Mouse (Mus musculus) lung, embryonic 15.5 days (tissue): ENCODE data around the gene Edem2. TPM values are rescaled to one million over a fixed set of nuclear protein-coding genes. Genes with fewer than 3 reads are reported as not detected.
"Not testable (repeated sequence)": the region's sequence is repeated elsewhere in the genome, so short reads cannot be mapped to it uniquely, and the experiment has no call there.

Source experiments
- ATAC-seq: fragments of 200-750 bp; cut with Nextera tagmentation; 2 replicates; pipeline ENCODE4 v1.8.0; 2017; ENCODE audit warnings: moderate number of reproducible peaks, borderline replicate concordance; ENCODE audit not compliant: low FRiP score, low TSS enrichment; ENCODE audit errors: extremely low read depth
- H3K27ac ChIP-seq: fragments of 300-500 bp; sonication (generic); 2 replicates; pipeline ENCODE4 v1.5.1; 2015; ENCODE audit warnings: moderate library complexity, mild to moderate bottlenecking, inconsistent platforms
- H3K27me3 ChIP-seq: fragments of 300-500 bp; sonication (generic); 2 replicates; pipeline ENCODE4 v1.6.1; 2015; ENCODE audit warnings: inconsistent platforms
- H3K36me3 ChIP-seq: fragments of 300-500 bp; sonication (generic); 2 replicates; pipeline ENCODE4 v1.6.1; 2015; ENCODE audit warnings: inconsistent platforms
- H3K4me1 ChIP-seq: fragments of 300-500 bp; sonication (generic); 2 replicates; pipeline ENCODE4 v1.6.1; 2015; ENCODE audit warnings: inconsistent platforms
- H3K4me2 ChIP-seq: fragments of 300-500 bp; sonication (generic); 2 replicates; pipeline ENCODE4 v1.6.1; 2015; ENCODE audit warnings: inconsistent platforms, mild to moderate bottlenecking, moderate library complexity
- H3K4me3 ChIP-seq: fragments of 300-500 bp; sonication (generic); 2 replicates; pipeline ENCODE4 v1.5.1; 2015; ENCODE audit warnings: mild to moderate bottlenecking, inconsistent platforms
- H3K9ac ChIP-seq: fragments of 300-500 bp; sonication (generic); 2 replicates; pipeline ENCODE4 v1.6.1; 2015; ENCODE audit warnings: inconsistent platforms
- H3K9me3 ChIP-seq: fragments of 300-500 bp; sonication (generic); 2 replicates; pipeline ENCODE4 v1.6.1; 2016; ENCODE audit warnings: inconsistent platforms
- WGBS: fragments of 180-500 bp; shearing (Covaris S2); methylation state at CpG from one replicate; pipeline ENCODE4 v1.1.7; 2015; 5-methylcytosine and 5-hydroxymethylcytosine counted together
- polyA plus RNA-seq: library from polyadenylated mRNA; unstranded; fragments of >200 nt; fragmentation: Nextera tagmentation; extraction: Ambion mirVana; gene quantifications from 2 replicates; pipeline ENCODE4 v1.2.1, GENCODE M21; 2015

Edem2 gene
- polyA plus RNA-seq, 1 experiment from 2014 or later = 45.2 TPM

DNA sequence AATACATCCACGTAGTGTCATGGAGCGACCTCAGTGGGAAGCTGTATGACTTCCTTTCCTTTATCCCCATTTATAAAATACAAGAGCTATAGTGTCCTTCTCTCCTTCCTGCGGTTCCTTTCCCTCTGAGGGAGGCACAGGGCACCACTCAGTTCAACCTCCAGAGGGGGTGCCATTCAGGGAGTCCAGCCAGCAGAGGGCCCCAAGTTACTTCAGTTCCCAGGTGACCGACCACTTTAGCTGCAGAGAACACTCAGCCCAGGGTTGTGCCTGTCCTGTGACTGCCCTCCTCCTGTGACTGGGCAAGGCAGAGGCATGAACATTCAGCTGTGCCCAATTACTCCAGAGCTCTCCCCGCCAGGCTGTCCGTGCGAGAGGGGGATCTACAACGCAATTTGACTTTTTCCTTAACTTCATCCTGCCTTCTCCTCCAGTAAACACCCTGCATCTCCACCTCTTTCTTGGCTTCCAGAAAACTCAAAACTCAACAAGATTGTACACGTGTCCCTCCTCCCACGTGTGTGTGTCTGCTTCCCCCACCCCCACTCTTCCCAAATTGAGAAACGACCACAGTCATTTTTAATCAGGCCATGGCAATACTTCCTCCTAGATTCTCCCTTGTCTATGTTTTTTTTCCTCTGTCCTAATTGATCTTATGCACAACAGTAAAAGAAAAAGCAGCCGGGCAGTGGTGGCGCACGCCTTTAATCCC is 27.7 kb upstream of the Edem2 start:
- no peaks in the 10 kb centered on the region for H3K36me3 ChIP-seq
- no peak for ATAC-seq

DNA sequence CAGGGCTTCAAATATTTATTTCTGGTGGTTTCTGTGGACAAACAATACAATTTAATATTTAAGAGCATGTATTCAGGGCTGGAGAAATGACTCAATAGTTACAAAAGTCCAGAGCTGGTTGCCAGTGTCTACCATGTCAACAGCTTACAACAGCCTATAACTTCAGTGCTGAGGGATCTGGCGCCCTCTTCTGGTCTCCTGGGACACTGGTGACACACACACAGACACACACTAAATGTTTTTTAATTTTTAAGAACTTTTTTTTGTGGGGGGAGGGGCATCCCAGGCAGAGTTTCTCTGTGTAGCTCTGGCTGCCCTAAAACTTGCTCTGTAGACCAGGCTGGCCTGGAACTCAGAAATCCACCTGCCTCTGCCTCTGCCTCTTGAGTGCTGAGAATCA is 26.5 kb upstream of the Edem2 start:
- no peak overlapping the region for H3K4me2 ChIP-seq
- peaks cover 6% of the 10 kb centered on the region; the same call in 1 of the 2 replicates for H3K27me3 ChIP-seq
- no peak overlapping the region for H3K9ac ChIP-seq
- 0% methylated on average over 1 of the region's 1 CpGs for WGBS
- H3K27ac ChIP-seq = no peak overlapping the region
- H3K9me3 ChIP-seq = no peaks in the 10 kb centered on the region
- no peak overlapping the region for H3K4me3 ChIP-seq
- no peaks in the 10 kb centered on the region for H3K4me1 ChIP-seq
- no peaks in the 10 kb centered on the region for H3K36me3 ChIP-seq
- ATAC-seq = no peak

More for the DNA sequence above, 27.7 kb upstream of the Edem2 start:
- Histone ChIP-seq H3K4me1 (no peaks in the 10 kb centered on the region), H3K9ac (no peak overlapping the region), H3K9me3 (no peaks in the 10 kb centered on the region), H3K4me3 (no peak overlapping the region), H3K27me3 (no peaks in the 10 kb centered on the region; the same call in 1 of the 2 replicates), H3K27ac (no peak overlapping the region), H3K4me2 (no peak overlapping the region)
- WGBS = 60% methylated on average over 14 of the region's 14 CpGs

DNA sequence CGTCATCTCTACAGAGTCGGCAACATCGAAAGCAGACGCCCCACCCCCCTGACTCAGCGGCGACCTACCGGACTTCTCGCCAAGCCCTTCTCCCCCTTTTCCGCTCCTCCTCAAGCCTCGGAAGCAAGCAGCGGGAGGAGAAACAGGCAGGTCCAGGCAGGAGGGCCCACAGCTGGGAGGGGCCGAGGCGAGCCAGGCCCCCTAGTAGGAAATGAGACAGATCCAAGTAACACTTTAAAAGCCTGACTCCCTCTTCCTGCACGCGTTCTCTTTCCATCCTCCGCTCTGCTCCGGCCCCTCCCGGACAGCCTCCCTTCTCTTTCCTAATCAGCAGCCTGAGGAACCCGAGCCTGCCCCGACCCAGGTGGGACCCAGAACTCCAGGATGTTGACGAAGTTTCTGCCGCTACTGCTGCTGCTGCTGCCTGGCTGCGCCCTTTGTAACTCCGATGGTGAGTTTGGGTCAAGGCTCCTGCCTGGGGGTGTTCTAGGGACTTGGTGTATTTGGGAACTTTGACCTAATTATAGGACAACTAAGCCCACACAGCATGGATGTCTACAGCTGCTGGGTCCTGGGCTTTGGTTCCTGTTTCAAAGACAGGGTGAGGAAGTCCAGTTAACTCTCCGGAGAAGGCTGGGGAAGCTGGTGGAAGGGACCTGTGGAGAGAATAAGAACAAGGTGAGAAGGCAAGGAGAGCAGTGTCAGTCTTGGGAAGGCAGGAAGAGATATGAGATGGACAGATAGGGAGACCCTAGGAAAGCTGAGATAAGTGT is 21.9 kb upstream of the Edem2 start, which contains the start of gene Procr:
Gene Procr, plus strand, starts transcription at position 104 of the 773 bp plus-strand sequence.
- no peaks in the 10 kb centered on the region for H3K4me1 ChIP-seq
- no peak within 1 kb of the TSS for H3K27ac ChIP-seq
- peak within 1 kb of the TSS; percentile 33 for H3K4me3 ChIP-seq
- H3K9ac ChIP-seq = peak within 1 kb of the TSS; percentile 11
- WGBS = 2% methylated on average over 25 of the region's 25 CpGs
- no peaks in the 10 kb centered on the region for H3K36me3 ChIP-seq
- H3K9me3 ChIP-seq = no peaks in the 10 kb centered on the region
- peaks cover 6% of the 10 kb centered on the region; the same call in 1 of the 2 replicates for H3K27me3 ChIP-seq
- peak within 1 kb of the TSS; percentile 60 for H3K4me2 ChIP-seq
- peak; percentile 83; the same call in 1 of the 2 replicates for ATAC-seq

DNA sequence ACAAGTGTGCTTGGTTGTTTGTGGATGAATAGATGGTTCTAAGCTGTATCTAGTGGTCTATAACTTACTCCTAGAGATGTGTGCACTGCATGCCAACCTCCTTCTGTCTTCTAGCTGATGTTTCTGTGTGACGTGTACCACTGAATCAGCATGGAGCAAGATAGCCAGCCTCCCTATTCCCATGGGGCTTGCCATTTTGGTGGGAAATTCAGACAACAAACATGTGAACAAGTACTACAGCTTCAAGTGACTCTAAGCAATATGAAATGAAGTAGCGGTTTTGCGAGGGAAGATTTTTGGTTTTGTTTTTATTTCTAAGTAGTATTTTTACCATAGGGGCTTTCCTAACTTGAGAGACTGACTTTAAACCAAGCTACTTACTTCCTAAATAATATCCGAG is 20.1 kb upstream of the Edem2 start:
- Histone ChIP-seq H3K9me3 (no peaks in the 10 kb centered on the region), H3K36me3 (no peaks in the 10 kb centered on the region), H3K27ac (no peak overlapping the region), H3K4me3 (no peak overlapping the region), H3K9ac (no peak overlapping the region), H3K4me2 (no peak overlapping the region), H3K27me3 (peaks cover 6% of the 10 kb centered on the region; the same call in 1 of the 2 replicates), H3K4me1 (no peaks in the 10 kb centered on the region)
- WGBS = 87% methylated on average over 4 of the region's 4 CpGs
- no peak for ATAC-seq

DNA sequence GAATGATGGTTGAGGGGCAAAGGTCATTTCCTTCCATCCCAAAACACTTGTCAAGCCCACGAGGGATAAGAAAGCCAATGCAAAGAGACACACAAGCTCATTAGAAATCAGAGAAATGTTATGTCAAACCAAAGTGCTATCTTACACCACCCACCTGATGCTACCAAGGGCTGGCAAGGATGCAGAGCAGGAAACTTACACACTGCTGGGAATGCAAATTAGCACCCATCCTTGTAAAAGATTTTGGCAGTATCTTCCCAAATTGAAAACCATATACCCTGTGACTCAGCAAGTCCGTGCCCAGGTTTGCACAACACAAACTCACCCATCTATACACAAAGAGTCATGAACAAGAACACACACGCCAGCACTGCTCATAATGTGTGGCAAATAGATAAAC is 16.2 kb upstream of the Edem2 start:
- no peak overlapping the region for H3K4me3 ChIP-seq

DNA sequence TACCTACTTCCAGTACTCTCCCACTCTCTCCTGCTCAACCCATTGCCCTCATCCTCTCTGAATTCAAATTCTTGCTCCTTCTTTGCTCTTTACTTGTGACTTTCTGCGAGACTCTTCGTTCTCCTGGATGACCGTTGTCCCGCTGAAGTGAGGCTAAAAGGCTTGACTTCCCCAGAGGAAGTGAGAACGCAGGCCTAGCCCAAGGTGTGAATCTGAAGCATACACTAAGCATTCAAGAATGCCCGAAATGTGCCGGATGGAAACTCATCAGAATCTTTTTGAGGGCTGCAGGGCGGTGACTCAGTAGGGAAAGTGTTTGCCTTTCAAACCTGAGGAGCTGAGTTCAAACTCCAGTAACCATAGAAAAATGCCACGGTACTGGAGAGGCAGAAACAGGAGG is 14.1 kb upstream of the Edem2 start:
- Histone ChIP-seq H3K36me3 (no peaks in the 10 kb centered on the region), H3K27ac (peak overlapping the region; percentile 69), H3K9ac (no peak overlapping the region), H3K4me2 (no peak overlapping the region), H3K4me1 (peaks cover 11% of the 10 kb centered on the region), H3K4me3 (no peak overlapping the region), H3K27me3 (no peaks in the 10 kb centered on the region), H3K9me3 (no peaks in the 10 kb centered on the region)
- WGBS = 68% methylated on average over 9 of the region's 9 CpGs
- ATAC-seq = no peak

More for the DNA sequence above, 16.2 kb upstream of the Edem2 start:
- H3K4me2 ChIP-seq = no peak overlapping the region
- no peaks in the 10 kb centered on the region for H3K9me3 ChIP-seq
- no peaks in the 10 kb centered on the region for H3K27me3 ChIP-seq
- H3K27ac ChIP-seq = no peak overlapping the region
- 35% methylated on average over 3 of the region's 3 CpGs for WGBS
- peaks cover 11% of the 10 kb centered on the region for H3K4me1 ChIP-seq
- no peaks in the 10 kb centered on the region for H3K36me3 ChIP-seq
- no peak overlapping the region for H3K9ac ChIP-seq
- no peak for ATAC-seq

DNA sequence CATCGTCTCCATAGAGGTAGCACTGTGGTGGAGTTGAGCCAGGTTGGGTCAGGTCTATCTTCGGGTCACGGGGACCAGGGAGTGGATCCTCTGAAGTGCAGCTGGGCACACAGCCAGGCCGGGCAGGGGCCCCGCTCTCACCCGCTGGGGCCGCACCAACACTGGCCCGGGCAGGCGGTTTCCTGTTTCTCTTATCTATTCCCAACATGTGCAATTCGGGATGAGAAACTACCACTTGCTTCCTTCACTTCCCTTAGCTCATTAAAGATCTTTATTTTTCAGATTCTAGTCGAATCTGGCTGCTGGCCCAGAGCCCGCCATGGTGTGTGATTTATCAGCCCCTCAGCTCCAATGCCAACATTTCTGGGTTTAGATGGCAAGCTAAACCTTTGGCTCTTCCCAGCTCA is 13.7 kb upstream of the Edem2 start:
- WGBS = 18% methylated on average over 12 of the region's 12 CpGs
- H3K36me3 ChIP-seq = no peaks in the 10 kb centered on the region
- H3K4me3 ChIP-seq = no peak overlapping the region
- no peaks in the 10 kb centered on the region for H3K9me3 ChIP-seq
- H3K4me1 ChIP-seq = peaks cover 11% of the 10 kb centered on the region
- H3K4me2 ChIP-seq = no peak overlapping the region
- H3K9ac ChIP-seq = no peak overlapping the region
- ATAC-seq = peak; percentile 84
- H3K27me3 ChIP-seq = no peaks in the 10 kb centered on the region
- H3K27ac ChIP-seq = peak overlapping the region; percentile 92

DNA sequence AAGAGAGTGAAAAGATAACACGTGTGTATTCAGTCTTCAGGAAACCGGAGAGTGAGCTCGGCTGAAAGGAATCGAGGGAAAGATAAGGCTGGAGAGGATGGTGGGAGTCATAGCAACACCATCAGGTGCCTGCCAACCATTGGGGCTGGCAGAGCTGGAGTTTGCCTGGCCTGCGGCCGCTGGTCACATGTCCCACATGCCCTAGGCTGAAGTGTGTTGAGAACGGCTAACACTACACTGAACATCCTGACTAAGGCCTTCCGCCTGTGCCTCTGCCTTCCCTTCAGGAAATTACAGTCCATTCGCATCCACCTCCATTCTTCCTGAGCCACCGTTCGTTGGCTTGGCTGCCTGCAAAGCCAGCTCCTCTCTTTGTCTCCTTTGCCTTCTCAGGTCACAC is 12.9 kb upstream of the Edem2 start:
- ATAC-seq = peak; percentile 48; the same call in 1 of the 2 replicates
- H3K4me2 ChIP-seq = no peak overlapping the region; the same call in 1 of the 2 replicates
- 41% methylated on average over 11 of the region's 11 CpGs for WGBS

DNA sequence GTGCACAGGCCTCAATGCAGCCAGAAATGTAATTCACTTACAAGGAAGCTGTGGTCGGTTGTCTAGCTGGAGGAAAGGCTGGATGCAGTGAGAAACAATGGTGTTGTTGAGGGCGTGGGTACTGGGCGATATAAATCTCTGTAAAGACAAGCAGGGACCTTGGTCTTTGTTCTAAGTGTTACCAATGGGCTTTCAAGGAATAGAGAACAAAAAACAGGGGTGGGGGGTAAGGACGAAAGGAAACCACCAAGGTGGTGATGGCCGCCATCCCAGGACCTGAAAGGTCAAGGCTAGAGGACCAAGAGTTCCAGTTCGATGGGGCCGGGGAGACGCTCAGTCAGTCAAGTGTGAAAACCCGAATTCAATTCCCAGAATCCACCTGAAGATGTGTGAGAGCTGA is 8.5 kb upstream of the Edem2 start:
- Histone ChIP-seq H3K27me3 (no peaks in the 10 kb centered on the region), H3K4me3 (no peak overlapping the region), H3K9ac (no peak overlapping the region), H3K9me3 (no peaks in the 10 kb centered on the region), H3K36me3 (no peaks in the 10 kb centered on the region), H3K4me2 (no peak overlapping the region), H3K4me1 (peaks cover 5% of the 10 kb centered on the region), H3K27ac (peak overlapping the region; percentile 15; the same call in 1 of the 2 replicates)
- WGBS = 58% methylated on average over 9 of the region's 9 CpGs
- ATAC-seq = no peak

More for the DNA sequence above, 12.9 kb upstream of the Edem2 start:
- Histone ChIP-seq H3K27me3 (no peaks in the 10 kb centered on the region), H3K36me3 (no peaks in the 10 kb centered on the region), H3K27ac (peak overlapping the region; percentile 92), H3K9ac (no peak overlapping the region), H3K4me1 (peaks cover 11% of the 10 kb centered on the region), H3K9me3 (no peaks in the 10 kb centered on the region), H3K4me3 (no peak overlapping the region)

DNA sequence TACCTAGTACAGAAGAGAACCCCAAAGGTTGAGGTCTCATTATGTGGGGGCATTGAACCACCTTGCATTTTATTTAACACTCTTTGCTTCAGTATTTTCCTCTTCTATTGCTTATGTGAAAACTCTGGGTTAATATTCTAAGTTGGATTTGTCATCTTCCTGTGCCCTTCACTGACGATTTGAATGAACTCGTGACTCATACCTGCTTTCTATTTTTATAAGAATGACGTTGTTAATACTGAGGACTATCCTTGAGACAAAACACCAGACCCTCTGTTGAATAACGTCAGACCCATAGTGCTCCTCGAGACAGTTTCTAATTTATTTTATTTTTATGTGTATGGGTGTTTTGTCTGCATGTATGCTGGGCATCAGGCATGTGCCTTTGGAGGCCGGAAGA is 7.7 kb upstream of the Edem2 start:
- Histone ChIP-seq H3K4me1 (no peaks in the 10 kb centered on the region), H3K27me3 (no peaks in the 10 kb centered on the region), H3K4me3 (no peak overlapping the region), H3K9ac (no peak overlapping the region), H3K36me3 (no peaks in the 10 kb centered on the region), H3K27ac (no peak overlapping the region), H3K4me2 (no peak overlapping the region), H3K9me3 (no peaks in the 10 kb centered on the region)
- no peak for ATAC-seq
- WGBS = 64% methylated on average over 6 of the region's 6 CpGs

DNA sequence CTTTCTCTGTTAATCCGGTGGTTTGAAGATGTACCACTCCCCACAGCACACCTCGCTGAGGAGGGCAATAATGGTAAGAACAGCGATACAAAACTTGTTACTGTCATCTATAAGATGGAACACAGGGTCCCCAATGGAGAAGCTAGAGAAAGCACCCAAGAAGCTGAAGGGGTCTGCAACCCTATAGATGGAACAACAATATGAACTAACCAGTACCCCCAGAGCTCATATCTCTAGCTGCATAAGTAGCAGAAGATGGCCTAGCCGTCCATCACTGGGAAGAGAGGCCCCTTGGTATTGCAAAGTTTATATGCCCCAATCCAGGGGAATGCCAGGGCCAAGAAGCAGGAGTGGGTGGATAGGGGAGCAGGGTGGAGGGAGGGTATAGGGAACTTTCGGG is 6.5 kb upstream of the Edem2 start, which contains the start of gene Gm17581:
Gene Gm17581, minus strand, starts transcription at position 101 of the 400 bp plus-strand sequence.
- not testable (repeated sequence) for H3K27ac ChIP-seq, H3K9me3 ChIP-seq, ATAC-seq, H3K4me3 ChIP-seq, H3K27me3 ChIP-seq, H3K4me2 ChIP-seq, H3K9ac ChIP-seq, H3K4me1 ChIP-seq, H3K36me3 ChIP-seq
- 77% methylated on average over 5 of the region's 5 CpGs for WGBS

DNA sequence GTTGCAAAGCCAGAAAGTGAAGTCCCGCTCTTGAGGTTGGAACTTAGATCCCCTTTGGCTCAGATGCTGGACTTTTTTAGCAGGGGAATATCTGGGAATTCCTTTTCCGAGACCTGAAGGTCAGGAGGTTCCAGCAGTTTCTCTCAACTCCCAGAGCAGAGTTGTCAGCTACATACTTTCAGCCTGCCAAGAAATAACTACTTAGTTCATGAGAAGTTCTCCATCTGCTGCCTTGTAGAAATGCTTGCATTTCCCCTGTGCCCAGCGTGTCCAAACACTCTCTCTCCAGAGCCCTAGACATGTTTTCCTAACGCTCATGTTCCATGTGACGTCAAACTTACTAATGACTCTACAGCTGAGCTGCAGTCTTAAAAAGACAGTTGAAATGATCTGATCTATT is 5.8 kb upstream of the Edem2 start:
- no peak for ATAC-seq
- Histone ChIP-seq H3K27ac (no peak overlapping the region), H3K4me3 (no peak overlapping the region), H3K27me3 (no peaks in the 10 kb centered on the region), H3K9me3 (no peaks in the 10 kb centered on the region), H3K36me3 (no peaks in the 10 kb centered on the region), H3K4me2 (no peak overlapping the region), H3K9ac (no peak overlapping the region), H3K4me1 (no peaks in the 10 kb centered on the region)
- 49% methylated on average over 5 of the region's 5 CpGs for WGBS
